Mouse (Mus musculus): ENCODE data around the gene F12. TPM values are rescaled to one million over a fixed set of nuclear protein-coding genes. Genes with fewer than 3 reads are reported as not detected.

The F12 gene
- total and polyA plus RNA-seq, 2 experiments from 2014 or later: not detected

DNA sequence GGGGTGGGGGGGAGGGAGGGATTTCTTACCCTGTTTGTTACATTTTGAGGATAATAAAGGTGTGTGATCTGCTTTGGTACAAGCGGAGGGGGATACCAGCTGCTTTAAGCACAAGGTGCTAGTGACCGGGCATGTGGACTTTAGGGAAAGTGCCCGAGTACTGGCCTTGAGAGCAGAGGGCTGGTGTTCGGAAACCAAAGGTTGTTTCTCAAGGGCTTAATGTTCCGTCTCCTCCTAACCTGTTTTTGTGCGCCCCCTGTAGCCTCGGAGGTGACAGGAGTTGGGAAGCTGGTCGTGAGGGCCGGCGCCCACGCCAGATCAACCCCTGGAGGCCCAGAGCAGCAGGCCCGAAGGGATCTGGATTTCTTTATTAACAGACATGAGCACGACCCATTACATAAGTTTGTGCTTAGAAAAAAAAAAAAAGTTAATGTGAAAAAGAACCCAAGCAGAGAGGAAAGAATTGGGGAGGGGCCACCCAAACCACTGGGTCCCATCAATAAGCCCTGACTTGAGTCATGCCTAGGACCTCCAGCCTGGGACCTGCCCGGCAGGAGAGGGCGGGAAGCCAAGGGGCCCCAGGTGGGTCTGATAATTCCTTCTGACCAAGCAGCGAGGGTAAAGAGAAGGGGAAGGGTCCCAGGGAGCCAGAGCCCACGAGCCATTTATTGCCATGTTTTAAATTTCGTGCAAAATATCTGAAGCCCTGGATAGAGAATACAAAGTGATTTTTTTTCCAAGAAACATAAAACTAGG, 46.7 kb upstream of the F12 start:
- Histone ChIP-seq H3K9me3 (replicated peaks; ENCODE audit: control insufficient read depth, low read length) (no peaks in the 10 kb centered on the region), H3K27ac (ENCODE audit: low read depth) (no peak overlapping the region), H3K27me3 (ENCODE audit: control insufficient read depth, insufficient read depth, low read length) (peaks cover 73% of the 10 kb centered on the region), H3K9ac (replicated peaks; ENCODE audit: low read depth, low read length) (peak overlapping the region; percentile 37; the same call in 1 of the 2 replicates), H3K4me1 (ENCODE audit: control insufficient read depth, insufficient read depth) (peaks cover 5% of the 10 kb centered on the region; the same call in 1 of the 2 replicates), H3K36me3 (replicated peaks; ENCODE audit: control insufficient read depth, insufficient read depth, low read length) (peaks cover 22% of the 10 kb centered on the region), H3K4me3 (ENCODE audit: low read depth, low read length) (peak overlapping the region; percentile 53), H3K4me2 (ENCODE audit: low read depth, low read length) (peak overlapping the region; percentile 94)
- 35% methylated on average over 18 of the region's 18 CpGs for WGBS
- TF ChIP-seq CTCF (IDR thresholded peaks at IDR 0.05; ENCODE audit: low read depth) (peak; percentile 9; the same call in 1 of the 2 replicates), EP300 (IDR thresholded peaks at IDR 0.05; ENCODE audit: low read depth) (no peak)
- no peak for ATAC-seq (ENCODE audit: insufficient read depth, low read depth)
- DNase-seq (ENCODE audit: low spot score): no peak

DNA sequence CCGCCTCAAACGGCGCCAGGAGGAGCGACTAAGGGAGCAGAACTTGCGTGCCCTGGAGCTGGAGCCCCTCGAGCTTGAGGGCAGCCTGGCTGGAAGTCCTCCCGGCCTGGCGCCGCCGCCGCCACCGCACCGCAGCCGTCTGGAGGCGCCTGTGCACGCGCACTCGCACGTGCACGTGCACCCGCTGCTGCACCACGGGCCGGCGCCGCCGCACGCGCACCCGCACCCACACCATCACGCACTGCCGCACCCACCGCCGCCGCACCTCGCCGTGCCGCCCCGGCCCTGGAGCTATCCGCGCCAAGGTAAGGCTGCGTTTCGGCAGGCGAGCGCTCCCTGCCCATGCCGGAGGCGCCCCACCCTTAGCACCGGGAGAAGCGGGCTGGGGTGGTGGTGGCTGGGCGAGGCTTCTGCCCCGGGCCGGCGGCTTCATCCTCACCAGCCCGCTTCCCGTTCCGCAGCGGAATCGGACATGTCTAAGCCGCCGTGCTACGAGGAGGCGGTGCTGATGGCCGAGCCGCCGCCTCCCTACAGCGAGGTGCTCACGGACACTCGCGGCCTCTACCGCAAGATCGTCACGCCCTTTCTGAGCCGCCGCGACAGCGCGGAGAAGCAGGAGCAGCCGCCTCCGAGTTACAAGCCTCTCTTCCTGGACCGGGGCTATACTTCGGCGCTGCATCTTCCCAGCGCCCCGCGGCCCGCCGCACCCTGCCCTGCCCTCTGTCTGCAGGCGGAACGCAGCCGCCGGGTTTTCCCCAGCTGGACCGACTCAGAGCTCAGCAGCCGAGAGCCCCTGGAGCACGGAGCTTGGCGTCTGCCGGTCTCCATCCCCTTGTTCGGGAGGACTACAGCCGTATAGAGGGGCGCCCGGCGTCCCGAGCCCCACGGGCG, 45.8 kb upstream of the F12 start:
- Histone ChIP-seq H3K36me3 (replicated peaks; ENCODE audit: control insufficient read depth, insufficient read depth, low read length) (peaks cover 20% of the 10 kb centered on the region), H3K4me2 (ENCODE audit: low read depth, low read length) (peak overlapping the region; percentile 94), H3K9ac (replicated peaks; ENCODE audit: low read depth, low read length) (peak overlapping the region; percentile 37), H3K27me3 (ENCODE audit: control insufficient read depth, insufficient read depth, low read length) (peaks cover 77% of the 10 kb centered on the region), H3K4me3 (ENCODE audit: low read depth, low read length) (peak overlapping the region; percentile 53), H3K9me3 (replicated peaks; ENCODE audit: control insufficient read depth, low read length) (no peaks in the 10 kb centered on the region), H3K27ac (ENCODE audit: low read depth) (no peak overlapping the region), H3K4me1 (ENCODE audit: control insufficient read depth, insufficient read depth) (peaks cover 5% of the 10 kb centered on the region; the same call in 1 of the 2 replicates)
- ATAC-seq (ENCODE audit: insufficient read depth, low read depth) (peak; percentile 10), DNase-seq (ENCODE audit: low spot score) (no peak)
- under 1% methylated on average over 100 of the region's 103 CpGs for WGBS
- TF ChIP-seq CTCF (IDR thresholded peaks at IDR 0.05; ENCODE audit: low read depth) (0 out of 2 replicates have a peak, but pooled peaks have one; percentile 23), EP300 (IDR thresholded peaks at IDR 0.05; ENCODE audit: low read depth) (no peak)

DNA sequence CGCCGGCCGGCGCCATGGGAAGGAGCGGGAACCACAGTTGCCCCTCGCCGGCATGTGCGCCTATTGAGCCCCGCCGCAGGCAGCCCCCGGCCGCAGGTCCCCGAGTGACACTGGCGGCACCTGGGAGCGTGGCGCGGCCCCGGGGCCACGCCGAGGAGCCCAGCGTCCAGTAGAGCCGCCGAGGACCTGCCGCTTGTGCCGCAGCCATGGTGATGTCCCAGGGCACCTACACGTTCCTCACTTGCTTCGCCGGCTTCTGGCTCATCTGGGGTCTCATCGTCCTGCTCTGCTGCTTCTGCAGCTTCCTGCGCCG, 45.2 kb upstream of the F12 start:
- peaks cover 5% of the 10 kb centered on the region; the same call in 1 of the 2 replicates for H3K4me1 ChIP-seq (ENCODE audit: control insufficient read depth, insufficient read depth)
- WGBS: 0% methylated on average over 23 of the region's 31 CpGs
- H3K9me3 ChIP-seq (replicated peaks; ENCODE audit: control insufficient read depth, low read length): no peaks in the 10 kb centered on the region
- no peak for DNase-seq (ENCODE audit: low spot score)
- H3K36me3 ChIP-seq (replicated peaks; ENCODE audit: control insufficient read depth, insufficient read depth, low read length): peaks cover 17% of the 10 kb centered on the region
- H3K27ac ChIP-seq (ENCODE audit: low read depth): no peak overlapping the region
- H3K9ac ChIP-seq (replicated peaks; ENCODE audit: low read depth, low read length): peak overlapping the region; percentile 37
- ATAC-seq (ENCODE audit: insufficient read depth, low read depth): no peak; the same call in none of the 2 replicates
- peak overlapping the region; percentile 94 for H3K4me2 ChIP-seq (ENCODE audit: low read depth, low read length)
- H3K4me3 ChIP-seq (ENCODE audit: low read depth, low read length): peak overlapping the region; percentile 53
- TF ChIP-seq CTCF (IDR thresholded peaks at IDR 0.05; ENCODE audit: low read depth) (no peak), EP300 (IDR thresholded peaks at IDR 0.05; ENCODE audit: low read depth) (no peak)
- peaks cover 80% of the 10 kb centered on the region for H3K27me3 ChIP-seq (ENCODE audit: control insufficient read depth, insufficient read depth, low read length)

DNA sequence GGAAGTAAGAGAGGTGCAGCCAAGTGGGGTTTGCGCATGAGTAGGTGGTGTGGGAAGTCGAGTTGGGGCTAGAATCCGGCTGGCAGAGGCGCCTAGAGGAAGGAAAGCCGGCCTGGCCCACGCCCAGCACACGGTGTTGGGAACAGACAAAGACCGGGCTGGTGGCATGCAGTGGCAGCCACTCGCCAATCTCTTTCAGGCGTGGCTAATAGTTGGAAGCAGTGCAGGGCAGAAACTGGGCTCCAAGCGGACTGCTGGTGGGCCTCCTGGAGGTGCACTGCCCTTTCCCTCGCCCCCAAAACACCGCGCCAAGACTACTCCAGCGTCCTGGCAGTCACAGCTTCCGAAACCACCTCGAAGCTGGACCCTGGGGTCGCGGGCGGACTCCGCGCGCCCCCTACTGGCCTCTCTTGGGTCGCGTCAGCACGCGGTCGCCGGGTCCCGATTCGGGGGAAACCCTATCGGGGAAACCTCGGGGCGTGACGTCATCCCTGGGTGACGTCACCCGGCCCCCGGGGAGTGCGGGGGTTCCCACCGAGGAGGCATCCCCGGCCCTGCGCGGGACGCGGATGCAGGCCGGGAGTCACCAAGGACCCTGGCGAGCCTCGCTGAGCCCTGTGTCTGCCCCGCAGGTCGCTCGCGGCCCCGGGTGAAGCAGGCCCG, 44.7 kb upstream of the F12 start:
- WGBS: 1% methylated on average over 50 of the region's 54 CpGs
- peak overlapping the region; percentile 94 for H3K4me2 ChIP-seq (ENCODE audit: low read depth, low read length)

DNA sequence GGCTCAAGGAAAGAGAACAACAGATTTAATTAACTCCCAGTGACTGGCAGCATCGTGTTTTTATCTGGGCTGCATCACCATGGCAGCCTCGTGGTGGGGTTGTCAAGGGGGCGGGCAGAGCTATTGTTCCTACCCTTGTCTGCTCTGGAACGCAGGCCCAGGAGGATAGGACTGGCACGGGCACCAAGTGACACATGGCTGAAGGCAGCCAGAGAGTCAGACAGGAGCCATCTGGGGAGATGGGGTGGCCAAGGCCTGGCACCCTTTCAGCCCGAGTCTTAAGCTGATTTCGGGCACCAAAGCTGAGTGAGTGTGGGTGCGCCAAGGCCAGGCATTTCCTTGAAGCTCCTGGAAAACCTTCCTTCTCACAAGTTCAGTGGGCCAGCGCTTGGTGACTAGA, 43.8 kb upstream of the F12 start:
- H3K27me3 ChIP-seq (ENCODE audit: control insufficient read depth, insufficient read depth, low read length): peaks cover 77% of the 10 kb centered on the region
- no peak overlapping the region for H3K4me2 ChIP-seq (ENCODE audit: low read depth, low read length)
- TF ChIP-seq EP300 (IDR thresholded peaks at IDR 0.05; ENCODE audit: low read depth) (no peak), CTCF (IDR thresholded peaks at IDR 0.05; ENCODE audit: low read depth) (no peak)
- peaks cover 5% of the 10 kb centered on the region; the same call in 1 of the 2 replicates for H3K4me1 ChIP-seq (ENCODE audit: control insufficient read depth, insufficient read depth)
- peaks cover 9% of the 10 kb centered on the region for H3K36me3 ChIP-seq (replicated peaks; ENCODE audit: control insufficient read depth, insufficient read depth, low read length)
- WGBS: 63% methylated on average over 9 of the region's 9 CpGs
- no peaks in the 10 kb centered on the region for H3K9me3 ChIP-seq (replicated peaks; ENCODE audit: control insufficient read depth, low read length)
- H3K9ac ChIP-seq (replicated peaks; ENCODE audit: low read depth, low read length): no peak overlapping the region
- H3K27ac ChIP-seq (ENCODE audit: low read depth): no peak overlapping the region
- H3K4me3 ChIP-seq (ENCODE audit: low read depth, low read length): no peak overlapping the region
- no peak for DNase-seq (ENCODE audit: low spot score)
- no peak for ATAC-seq (ENCODE audit: insufficient read depth, low read depth)

More for the DNA sequence above, 44.7 kb upstream of the F12 start:
- no peak for TF ChIP-seq EP300 (IDR thresholded peaks at IDR 0.05; ENCODE audit: low read depth)
- peak; percentile 86 for TF ChIP-seq CTCF (IDR thresholded peaks at IDR 0.05; ENCODE audit: low read depth)
- DNase-seq (ENCODE audit: low spot score) (peak; percentile 71), ATAC-seq (ENCODE audit: insufficient read depth, low read depth) (peak; percentile 70)
- Histone ChIP-seq H3K4me3 (ENCODE audit: low read depth, low read length) (peak overlapping the region; percentile 53), H3K9ac (replicated peaks; ENCODE audit: low read depth, low read length) (peak overlapping the region; percentile 37), H3K36me3 (replicated peaks; ENCODE audit: control insufficient read depth, insufficient read depth, low read length) (peaks cover 17% of the 10 kb centered on the region), H3K9me3 (replicated peaks; ENCODE audit: control insufficient read depth, low read length) (no peaks in the 10 kb centered on the region), H3K27me3 (ENCODE audit: control insufficient read depth, insufficient read depth, low read length) (peaks cover 76% of the 10 kb centered on the region), H3K27ac (ENCODE audit: low read depth) (no peak overlapping the region), H3K4me1 (ENCODE audit: control insufficient read depth, insufficient read depth) (peaks cover 5% of the 10 kb centered on the region; the same call in 1 of the 2 replicates)
